Mouse (Mus musculus): ENCODE results near the gene Tmem214. TPM values are rescaled to one million over a fixed set of nuclear protein-coding genes. Genes with fewer than 3 reads are reported as not detected.

The Tmem214 gene
- polyA plus RNA-seq, 1 experiment: 46.1 TPM

- no peak for TF ChIP-seq USF1 (IDR thresholded peaks at IDR 0.05; ENCODE audit: low read depth)
- Histone ChIP-seq H3K4me3 (ENCODE audit: insufficient read depth, poor library complexity, severe bottlenecking) (no peak overlapping the region), H3K36me3 (ENCODE audit: control insufficient read depth, insufficient read depth) (peaks cover 10% of the 10 kb centered on the region), H3K27me3 (ENCODE audit: control insufficient read depth, insufficient read depth, insufficient read length) (no peaks in the 10 kb centered on the region), H3K79me2 (ENCODE audit: control insufficient read depth, insufficient read depth) (peaks cover 23% of the 10 kb centered on the region), H3K79me3 (ENCODE audit: low read depth) (peaks cover 8% of the 10 kb centered on the region), H3ac (ENCODE audit: control insufficient read depth, insufficient read length, low read depth) (no peak overlapping the region)
Observed at GRCm38 (mm10) chr5:30866871-30867270, 941 bp upstream of the Tmem214 start.

GRCm38 (mm10) chr5:30868981-30869380 lies 1.2 kb downstream of the Tmem214 start:
- H3ac ChIP-seq (ENCODE audit: control insufficient read depth, insufficient read length, low read depth): no peak overlapping the region
- H3K4me3 ChIP-seq (ENCODE audit: insufficient read depth, poor library complexity, severe bottlenecking): peak overlapping the region; percentile 85
- H3K27me3 ChIP-seq (ENCODE audit: control insufficient read depth, insufficient read depth, insufficient read length): no peaks in the 10 kb centered on the region
- TF ChIP-seq USF1 (IDR thresholded peaks at IDR 0.05; ENCODE audit: low read depth) (no peak), MAX (IDR thresholded peaks at IDR 0.05) (no peak), FOSL1 (IDR thresholded peaks at IDR 0.05; ENCODE audit: insufficient read depth, low read length, poor library complexity, severe bottlenecking) (no peak), MYOG (IDR thresholded peaks at IDR 0.05; ENCODE audit: control insufficient read depth, extremely low read depth, insufficient read length) (no peak), CTCF (IDR thresholded peaks at IDR 0.05; ENCODE audit: control insufficient read depth, insufficient read depth, insufficient read length) (no peak), CEBPB (IDR thresholded peaks at IDR 0.05; ENCODE audit: low read depth) (no peak), MYOD1 (IDR thresholded peaks at IDR 0.05; ENCODE audit: control insufficient read depth, insufficient read length, low read depth) (no peak)
- peaks cover 27% of the 10 kb centered on the region for H3K79me2 ChIP-seq (ENCODE audit: control insufficient read depth, insufficient read depth)
- H3K36me3 ChIP-seq (ENCODE audit: control insufficient read depth, insufficient read depth): peaks cover 26% of the 10 kb centered on the region
- peaks cover 8% of the 10 kb centered on the region for H3K79me3 ChIP-seq (ENCODE audit: low read depth)

GRCm38 (mm10) chr5:30869405-30870130 lies 1.8 kb downstream of the Tmem214 start:
- peaks cover 27% of the 10 kb centered on the region for H3K79me2 ChIP-seq (ENCODE audit: control insufficient read depth, insufficient read depth)
- peak overlapping the region; percentile 85 for H3K4me3 ChIP-seq (ENCODE audit: insufficient read depth, poor library complexity, severe bottlenecking)
- no peaks in the 10 kb centered on the region for H3K27me3 ChIP-seq (ENCODE audit: control insufficient read depth, insufficient read depth, insufficient read length)
- peaks cover 8% of the 10 kb centered on the region for H3K79me3 ChIP-seq (ENCODE audit: low read depth)
- peaks cover 32% of the 10 kb centered on the region for H3K36me3 ChIP-seq (ENCODE audit: control insufficient read depth, insufficient read depth)
- H3ac ChIP-seq (ENCODE audit: control insufficient read depth, insufficient read length, low read depth): peak overlapping the region; percentile 86
- TF ChIP-seq USF1 (IDR thresholded peaks at IDR 0.05; ENCODE audit: low read depth) (no peak), FOSL1 (IDR thresholded peaks at IDR 0.05; ENCODE audit: insufficient read depth, low read length, poor library complexity, severe bottlenecking) (no peak), MYOG (IDR thresholded peaks at IDR 0.05; ENCODE audit: control insufficient read depth, extremely low read depth, insufficient read length) (no peak), MYOD1 (IDR thresholded peaks at IDR 0.05; ENCODE audit: control insufficient read depth, insufficient read length, low read depth) (no peak), MAX (IDR thresholded peaks at IDR 0.05) (no peak), CTCF (IDR thresholded peaks at IDR 0.05; ENCODE audit: control insufficient read depth, insufficient read depth, insufficient read length) (no peak), CEBPB (IDR thresholded peaks at IDR 0.05; ENCODE audit: low read depth) (no peak)

GRCm38 (mm10) chr5:30870131-30870406 lies 2.3 kb downstream of the Tmem214 start:
- TF ChIP-seq CEBPB (IDR thresholded peaks at IDR 0.05; ENCODE audit: low read depth) (no peak), FOSL1 (IDR thresholded peaks at IDR 0.05; ENCODE audit: insufficient read depth, low read length, poor library complexity, severe bottlenecking) (no peak), CTCF (IDR thresholded peaks at IDR 0.05; ENCODE audit: control insufficient read depth, insufficient read depth, insufficient read length) (no peak), MAX (IDR thresholded peaks at IDR 0.05) (no peak), MYOD1 (IDR thresholded peaks at IDR 0.05; ENCODE audit: control insufficient read depth, insufficient read length, low read depth) (no peak), MYOG (IDR thresholded peaks at IDR 0.05; ENCODE audit: control insufficient read depth, extremely low read depth, insufficient read length) (no peak), USF1 (IDR thresholded peaks at IDR 0.05; ENCODE audit: low read depth) (no peak)
- Histone ChIP-seq H3K79me3 (ENCODE audit: low read depth) (peaks cover 8% of the 10 kb centered on the region), H3K27me3 (ENCODE audit: control insufficient read depth, insufficient read depth, insufficient read length) (no peaks in the 10 kb centered on the region), H3K79me2 (ENCODE audit: control insufficient read depth, insufficient read depth) (peaks cover 27% of the 10 kb centered on the region), H3K36me3 (ENCODE audit: control insufficient read depth, insufficient read depth) (peaks cover 37% of the 10 kb centered on the region), H3K4me3 (ENCODE audit: insufficient read depth, poor library complexity, severe bottlenecking) (peak overlapping the region; percentile 85), H3ac (ENCODE audit: control insufficient read depth, insufficient read length, low read depth) (peak overlapping the region; percentile 86)

GRCm38 (mm10) chr5:30872574-30872973 lies 4.8 kb downstream of the Tmem214 start:
- no peaks in the 10 kb centered on the region for H3K27me3 ChIP-seq (ENCODE audit: control insufficient read depth, insufficient read depth, insufficient read length)
- TF ChIP-seq MYOG (IDR thresholded peaks at IDR 0.05; ENCODE audit: control insufficient read depth, extremely low read depth, insufficient read length) (no peak), MYOD1 (IDR thresholded peaks at IDR 0.05; ENCODE audit: control insufficient read depth, insufficient read length, low read depth) (no peak), CTCF (IDR thresholded peaks at IDR 0.05; ENCODE audit: control insufficient read depth, insufficient read depth, insufficient read length) (no peak), CEBPB (IDR thresholded peaks at IDR 0.05; ENCODE audit: low read depth) (no peak), MAX (IDR thresholded peaks at IDR 0.05) (no peak), FOSL1 (IDR thresholded peaks at IDR 0.05; ENCODE audit: insufficient read depth, low read length, poor library complexity, severe bottlenecking) (no peak), USF1 (IDR thresholded peaks at IDR 0.05; ENCODE audit: low read depth) (no peak)
- peaks cover 61% of the 10 kb centered on the region for H3K36me3 ChIP-seq (ENCODE audit: control insufficient read depth, insufficient read depth)
- H3K79me3 ChIP-seq (ENCODE audit: low read depth): peaks cover 8% of the 10 kb centered on the region
- peaks cover 27% of the 10 kb centered on the region for H3K79me2 ChIP-seq (ENCODE audit: control insufficient read depth, insufficient read depth)
- no peak overlapping the region for H3K4me3 ChIP-seq (ENCODE audit: insufficient read depth, poor library complexity, severe bottlenecking)
- H3ac ChIP-seq (ENCODE audit: control insufficient read depth, insufficient read length, low read depth): no peak overlapping the region

GRCm38 (mm10) chr5:30874365-30874764 lies 6.6 kb downstream of the Tmem214 start:
- no peak overlapping the region for H3K4me3 ChIP-seq (ENCODE audit: insufficient read depth, poor library complexity, severe bottlenecking)
- no peaks in the 10 kb centered on the region for H3K27me3 ChIP-seq (ENCODE audit: control insufficient read depth, insufficient read depth, insufficient read length)
- H3ac ChIP-seq (ENCODE audit: control insufficient read depth, insufficient read length, low read depth): no peak overlapping the region
- peaks cover 27% of the 10 kb centered on the region for H3K79me2 ChIP-seq (ENCODE audit: control insufficient read depth, insufficient read depth)
- TF ChIP-seq MAX (IDR thresholded peaks at IDR 0.05) (no peak), FOSL1 (IDR thresholded peaks at IDR 0.05; ENCODE audit: insufficient read depth, low read length, poor library complexity, severe bottlenecking) (no peak), CEBPB (IDR thresholded peaks at IDR 0.05; ENCODE audit: low read depth) (no peak), MYOG (IDR thresholded peaks at IDR 0.05; ENCODE audit: control insufficient read depth, extremely low read depth, insufficient read length) (no peak), CTCF (IDR thresholded peaks at IDR 0.05; ENCODE audit: control insufficient read depth, insufficient read depth, insufficient read length) (no peak), USF1 (IDR thresholded peaks at IDR 0.05; ENCODE audit: low read depth) (no peak), MYOD1 (IDR thresholded peaks at IDR 0.05; ENCODE audit: control insufficient read depth, insufficient read length, low read depth) (no peak)
- peaks cover 8% of the 10 kb centered on the region for H3K79me3 ChIP-seq (ENCODE audit: low read depth)
- H3K36me3 ChIP-seq (ENCODE audit: control insufficient read depth, insufficient read depth): peaks cover 65% of the 10 kb centered on the region
